Mouse (Mus musculus): Measurements from ENCODE around the gene Chst3.

- no peak for TF ChIP-seq CTCF (IDR thresholded peaks at IDR 0.05; ENCODE audit: borderline replicate concordance, control insufficient read depth, extremely low read depth, insufficient read depth, low read length, poor library complexity)
- TF ChIP-seq POLR2A (IDR thresholded peaks at IDR 0.05; ENCODE audit: control insufficient read depth, extremely low read depth, insufficient read depth, low read length, poor library complexity) = no peak
These were observed 44.6 kb downstream of the Chst3 start for GRCm38 (mm10) chr10:60174506-60174905.
